Mouse (Mus musculus) limb, embryonic 10.5 days (tissue): ENCODE data around the gene Slc8a3. TPM values are rescaled to one million over a fixed set of nuclear protein-coding genes. Genes with fewer than 3 reads are reported as not detected.

Experiments used
- DNase-seq: peaks from one replicate; pipeline ENCODE4 v3.0.0-alpha.2; 2017; ENCODE audit warnings: low spot score
- H3K27ac ChIP-seq: fragments of 300-500 bp; sonication (generic); 2 replicates; pipeline ENCODE4 v1.5.1; 2016; ENCODE audit warnings: mild to moderate bottlenecking
- H3K27me3 ChIP-seq: fragments of 300-500 bp; sonication (generic); 2 replicates; pipeline ENCODE4 v1.6.1; 2016; ENCODE audit warnings: low read depth, mild to moderate bottlenecking; ENCODE audit not compliant: poor library complexity, severe bottlenecking
- H3K36me3 ChIP-seq: fragments of 300-500 bp; sonication (generic); 2 replicates; pipeline ENCODE4 v1.6.1; 2016; ENCODE audit warnings: mild to moderate bottlenecking, moderate library complexity
- H3K4me1 ChIP-seq: fragments of 300-500 bp; sonication (generic); 2 replicates; pipeline ENCODE4 v1.6.1; 2016
- H3K4me3 ChIP-seq: fragments of 300-500 bp; sonication (generic); 2 replicates; pipeline ENCODE4 v1.5.1; 2016; ENCODE audit warnings: mild to moderate bottlenecking, moderate library complexity
- H3K9me3 ChIP-seq: fragments of 300-500 bp; sonication (generic); replicated peaks from 2 replicates; pipeline ENCODE4 v1.6.1; 2016; ENCODE audit warnings: mild to moderate bottlenecking
- WGBS: fragments of 180-500 bp; shearing (Covaris S2); methylation state at CpG from one replicate; pipeline ENCODE4 v1.1.7; 2016; 5-methylcytosine and 5-hydroxymethylcytosine counted together
- polyA plus RNA-seq: library from polyadenylated mRNA; unstranded; fragments of >200 nt; fragmentation: Nextera tagmentation; extraction: Ambion mirVana; gene quantifications from 2 replicates; pipeline ENCODE4 v1.2.1, GENCODE M21; 2016

The Slc8a3 gene
- polyA plus RNA-seq, 1 experiment from 2014 or later, result 0.75 TPM

- Histone ChIP-seq H3K27me3 (no peaks in the 10 kb centered on the region), H3K36me3 (no peaks in the 10 kb centered on the region), H3K27ac (no peak overlapping the region), H3K9me3 (no peaks in the 10 kb centered on the region), H3K4me1 (no peaks in the 10 kb centered on the region), H3K4me3 (no peak overlapping the region)
- 86% methylated on average over 1 of the region's 1 CpGs for WGBS
- no peak for DNase-seq
Observed at GRCm38 (mm10) chr12:81233746-81234380, 99.1 kb downstream of the Slc8a3 start.

GRCm38 (mm10) chr12:81227767-81228460 lies 105.1 kb downstream of the Slc8a3 start:
- 79% methylated on average over 5 of the region's 5 CpGs for whole genome bisulfite sequencing
- DNase-seq, result no peak

GRCm38 (mm10) chr12:81226590-81226989 lies 106.4 kb downstream of the Slc8a3 start:
- no peak overlapping the region for H3K4me3 ChIP-seq
- H3K9me3 ChIP-seq, result no peaks in the 10 kb centered on the region
- 67% methylated on average over 3 of the region's 3 CpGs for WGBS
- H3K27ac ChIP-seq, result no peak overlapping the region
- peaks cover 4% of the 10 kb centered on the region; the same call in 1 of the 2 replicates for H3K4me1 ChIP-seq
- DNase-seq, result no peak
- no peaks in the 10 kb centered on the region for H3K27me3 ChIP-seq
- no peaks in the 10 kb centered on the region for H3K36me3 ChIP-seq

More at GRCm38 (mm10) chr12:81227767-81228460, 105.1 kb downstream of the Slc8a3 start:
- H3K27me3 ChIP-seq, result no peaks in the 10 kb centered on the region
- peaks cover 4% of the 10 kb centered on the region; the same call in 1 of the 2 replicates for H3K4me1 ChIP-seq
- H3K27ac ChIP-seq, result no peak overlapping the region
- H3K4me3 ChIP-seq, result no peak overlapping the region
- no peaks in the 10 kb centered on the region for H3K36me3 ChIP-seq
- no peaks in the 10 kb centered on the region for H3K9me3 ChIP-seq

- 48% methylated on average over 6 of the region's 6 CpGs for WGBS
- no peaks in the 10 kb centered on the region for H3K27me3 ChIP-seq
- peaks cover 4% of the 10 kb centered on the region; the same call in 1 of the 2 replicates for H3K4me1 ChIP-seq
- no peaks in the 10 kb centered on the region for H3K36me3 ChIP-seq
- DNase-seq, result no peak
- no peak overlapping the region for H3K27ac ChIP-seq
- H3K4me3 ChIP-seq, result no peak overlapping the region
- no peaks in the 10 kb centered on the region for H3K9me3 ChIP-seq
Observed at GRCm38 (mm10) chr12:81225966-81226577, 106.9 kb downstream of the Slc8a3 start.

- Histone ChIP-seq H3K27ac (no peak overlapping the region), H3K4me1 (peaks cover 4% of the 10 kb centered on the region; the same call in 1 of the 2 replicates), H3K27me3 (no peaks in the 10 kb centered on the region), H3K4me3 (no peak overlapping the region), H3K36me3 (no peaks in the 10 kb centered on the region), H3K9me3 (no peaks in the 10 kb centered on the region)
- no peak for DNase-seq
- 82% methylated on average over 2 of the region's 2 CpGs for WGBS
Observed at GRCm38 (mm10) chr12:81224843-81225242, 108.1 kb downstream of the Slc8a3 start.

- peaks cover 4% of the 10 kb centered on the region; the same call in 1 of the 2 replicates for H3K4me1 ChIP-seq
- no peak overlapping the region for H3K4me3 ChIP-seq
- H3K9me3 ChIP-seq, result no peaks in the 10 kb centered on the region
- no peaks in the 10 kb centered on the region for H3K27me3 ChIP-seq
- no peak overlapping the region for H3K27ac ChIP-seq
- no peaks in the 10 kb centered on the region for H3K36me3 ChIP-seq
- whole genome bisulfite sequencing, result 85% methylated on average over 2 of the region's 2 CpGs
- no peak for DNase-seq
Observed at GRCm38 (mm10) chr12:81223276-81223675, 109.7 kb downstream of the Slc8a3 start.

- Histone ChIP-seq H3K4me1 (no peaks in the 10 kb centered on the region), H3K4me3 (no peak overlapping the region), H3K27me3 (no peaks in the 10 kb centered on the region), H3K36me3 (no peaks in the 10 kb centered on the region), H3K9me3 (no peaks in the 10 kb centered on the region), H3K27ac (no peak overlapping the region)
- DNase-seq, result no peak
- WGBS, result 69% methylated on average over 4 of the region's 4 CpGs
Observed at GRCm38 (mm10) chr12:81219339-81219738, 113.6 kb downstream of the Slc8a3 start.

- no peak for DNase-seq
- H3K4me1 ChIP-seq, result no peaks in the 10 kb centered on the region
- WGBS, result 66% methylated on average over 2 of the region's 2 CpGs
- no peaks in the 10 kb centered on the region for H3K36me3 ChIP-seq
- H3K27ac ChIP-seq, result no peak overlapping the region
- no peak overlapping the region for H3K4me3 ChIP-seq
- H3K9me3 ChIP-seq, result no peaks in the 10 kb centered on the region
- no peaks in the 10 kb centered on the region for H3K27me3 ChIP-seq
Observed at GRCm38 (mm10) chr12:81208559-81208958, 124.4 kb downstream of the Slc8a3 start.

- 24% methylated on average over 6 of the region's 6 CpGs for WGBS
- no peaks in the 10 kb centered on the region for H3K27me3 ChIP-seq
- peak; percentile 85 for DNase-seq
Observed at GRCm38 (mm10) chr12:81205619-81206560, 127.1 kb downstream of the Slc8a3 start.

GRCm38 (mm10) chr12:81203226-81203625 lies 129.8 kb downstream of the Slc8a3 start:
- DNase-seq, result no peak
- WGBS, result 43% methylated on average over 1 of the region's 1 CpGs
- H3K36me3 ChIP-seq, result no peaks in the 10 kb centered on the region

More at GRCm38 (mm10) chr12:81205619-81206560, 127.1 kb downstream of the Slc8a3 start:
- Histone ChIP-seq H3K9me3 (no peaks in the 10 kb centered on the region), H3K4me3 (no peak overlapping the region), H3K27ac (no peak overlapping the region), H3K36me3 (no peaks in the 10 kb centered on the region), H3K4me1 (no peaks in the 10 kb centered on the region)

GRCm38 (mm10) chr12:81199280-81199955 lies 133.6 kb downstream of the Slc8a3 start:
- no peak overlapping the region for H3K4me3 ChIP-seq
- DNase-seq, result peak; percentile 77
- 38% methylated on average over 23 of the region's 23 CpGs for whole genome bisulfite sequencing

More at GRCm38 (mm10) chr12:81203226-81203625, 129.8 kb downstream of the Slc8a3 start:
- Histone ChIP-seq H3K4me3 (no peak overlapping the region), H3K4me1 (peaks cover 3% of the 10 kb centered on the region; the same call in 1 of the 2 replicates), H3K27ac (no peak overlapping the region), H3K27me3 (peaks cover 10% of the 10 kb centered on the region; the same call in 1 of the 2 replicates), H3K9me3 (no peaks in the 10 kb centered on the region)

More at GRCm38 (mm10) chr12:81199280-81199955, 133.6 kb downstream of the Slc8a3 start:
- no peak overlapping the region for H3K27ac ChIP-seq
- H3K27me3 ChIP-seq, result peaks cover 10% of the 10 kb centered on the region; the same call in 1 of the 2 replicates
- no peaks in the 10 kb centered on the region for H3K9me3 ChIP-seq
- peaks cover 3% of the 10 kb centered on the region; the same call in 1 of the 2 replicates for H3K4me1 ChIP-seq
- H3K36me3 ChIP-seq, result no peaks in the 10 kb centered on the region
